ENCODE assay signal across 8 mouse cellular contexts in the genomic region with DNA sequence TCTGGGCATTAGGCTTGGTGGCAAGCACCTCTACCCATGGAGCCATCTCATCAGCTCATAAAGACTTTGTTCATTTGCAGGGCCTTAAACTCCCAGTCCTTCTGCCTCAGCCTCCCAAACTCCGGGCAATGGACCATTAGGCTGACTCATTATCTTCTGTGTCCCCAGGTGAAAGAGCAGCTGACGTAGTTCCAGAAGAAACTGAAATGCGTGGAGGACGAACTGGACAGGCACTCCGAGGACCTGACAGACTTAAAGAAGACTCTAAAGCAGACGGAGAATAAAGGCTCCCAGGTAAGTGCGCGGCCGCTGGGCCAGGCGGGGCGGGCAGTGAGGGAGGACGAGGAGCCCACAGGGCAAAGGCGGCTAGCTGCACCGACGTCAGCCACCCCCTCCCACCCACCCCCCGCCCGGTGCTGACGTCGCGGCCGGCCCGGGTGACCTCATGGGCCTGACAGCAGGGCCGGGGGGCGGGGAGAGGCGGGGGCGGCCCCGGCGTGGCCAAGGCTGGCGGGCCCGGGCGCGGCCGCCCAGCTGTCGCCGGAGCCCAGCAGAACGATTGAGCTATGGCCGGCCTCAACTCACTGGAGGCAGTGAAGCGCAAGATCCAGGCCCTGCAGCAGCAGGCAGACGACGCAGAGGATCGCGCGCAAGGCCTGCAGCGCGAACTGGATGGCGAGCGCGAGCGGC. TPM values are rescaled to one million over a fixed set of nuclear protein-coding genes. Genes with fewer than 3 reads are reported as not detected.
DNase-seq lines count a peak whose midpoint lies in the region; ATAC-seq lines count a peak whose summit lies in the region.

Gene Tpm4, plus strand, starts transcription at position 220 of the 690 bp plus-strand sequence.

- intact Hi-C loops in left cerebral cortex, postnatal 4 days (cut with DNase I) = no loop called here

- H3K9ac ChIP-seq in intestine, embryonic 15.5 days = peak within 1 kb of the TSS; percentile 98

- ATAC-seq in intestine, embryonic 15.5 days = peak; percentile 89

- under 1% methylated on average over 49 of the region's 49 CpGs for WGBS in intestine, embryonic 15.5 days

- no peaks in the 10 kb centered on the region for H3K27me3 ChIP-seq in intestine, embryonic 15.5 days (replicated peaks)

- peaks cover 11% of the 10 kb centered on the region for H3K36me3 ChIP-seq in intestine, embryonic 15.5 days

- peak within 1 kb of the TSS; percentile 83 for H3K4me3 ChIP-seq in intestine, embryonic 15.5 days (replicated peaks)

- no peaks in the 10 kb centered on the region for H3K9me3 ChIP-seq in intestine, embryonic 15.5 days

- H3K4me1 ChIP-seq in intestine, embryonic 15.5 days (replicated peaks) = peaks cover 21% of the 10 kb centered on the region

- peak; percentile 77 to 78 for DNase-seq in adrenal gland, adult 18-20 months (ENCODE audit: low spot score in 2 of 2)
- DNase-seq in embryo, embryonic 10.5 days (ENCODE audit: low spot score) = peak; percentile 81
- DNase-seq in gonadal fat pad, adult 2 months (ENCODE audit: low read depth) = no peak
- DNase-seq in left cerebral cortex, postnatal 4 days = peak; percentile 78
- peak; percentile 81 for DNase-seq in mesoderm, embryonic 11.5 days (ENCODE audit: low read depth, low spot score)
- DNase-seq in right cerebral cortex, postnatal 36 days (ENCODE audit: low spot score in 2 of 2) = peak; percentile 8 to 25
- peak; percentile 72 to 73 for DNase-seq in urinary bladder, postnatal 4 days (ENCODE audit: low spot score in 2 of 2)

- H3K27ac ChIP-seq in intestine, embryonic 15.5 days = peak within 1 kb of the TSS; percentile 100

- H3K4me2 ChIP-seq in intestine, embryonic 15.5 days (replicated peaks) = peak within 1 kb of the TSS; percentile 77

RNA-seq across cellular contexts. Expression of gene Tpm4, which starts in this region (rescaled TPM):
- total RNA-seq in adrenal gland, adult 18-20 months (2021) = 100 to 1,000 TPM; 210 to 289 TPM
- polyA plus RNA-seq in gonadal fat pad, adult 2 months (2012; rRNA removed) = 76.9 and 97.8 TPM in 2 replicates
- 545 and 589 TPM in 2 replicates for polyA plus RNA-seq in intestine, embryonic 15.5 days (2015; fragmentation: Nextera tagmentation; extraction: Ambion mirVana)
- total RNA-seq in left cerebral cortex, postnatal 4 days (2021) = 10 to 100 TPM; 74.1 to 78.5 TPM
